Mouse (Mus musculus) small intestine, adult 2 months (tissue): ENCODE results near the gene Pigr.

Experiments
- CTCF ChIP-seq: fragments of 200-500 bp; IDR thresholded peaks from 2 replicates; pipeline ENCODE4 v1.5.1; 2012; ENCODE audit warnings: low read depth, mild to moderate bottlenecking, control low read depth, inconsistent platforms, low read length, moderate library complexity, mixed read lengths; ENCODE audit not compliant: insufficient replicate concordance, insufficient read length; ENCODE audit errors: extremely low read depth
- POLR2A ChIP-seq: fragments of 200-500 bp; IDR thresholded peaks from 2 replicates; pipeline ENCODE4 v1.6.1; 2012; ENCODE audit warnings: low read depth, mild to moderate bottlenecking, control low read depth, inconsistent platforms, low read length, moderate library complexity

- TF ChIP-seq CTCF (no peak), POLR2A (no peak)
Measured at GRCm38 (mm10) chr1:130850405-130850804, 23.9 kb downstream of the Pigr start.
